Mouse (Mus musculus): ENCODE measurements around the gene Scml4.

Gene Scml4

GRCm38 (mm10) chr10:42952046-42952420 is 91.9 kb downstream of the Scml4 start:
- no peak for DNase-seq

- DNase-seq, result no peak
Observed at GRCm38 (mm10) chr10:42953601-42954000, 93.4 kb downstream of the Scml4 start.

GRCm38 (mm10) chr10:42955205-42955604 is 95.0 kb downstream of the Scml4 start:
- no peak for DNase-seq

- peak; percentile 87 to 88 for DNase-seq
Observed at GRCm38 (mm10) chr10:42957881-42958651, 97.9 kb downstream of the Scml4 start.

GRCm38 (mm10) chr10:42958686-42959085 is 98.5 kb downstream of the Scml4 start:
- DNase-seq, result no peak

GRCm38 (mm10) chr10:42961771-42962170 is 101.6 kb downstream of the Scml4 start:
- DNase-seq, result no peak

GRCm38 (mm10) chr10:42962181-42962601 is 102.0 kb downstream of the Scml4 start:
- no peak for DNase-seq

- no peak for DNase-seq
Observed at GRCm38 (mm10) chr10:42962655-42963054, 102.5 kb downstream of the Scml4 start.

- DNase-seq, result no peak
Observed at GRCm38 (mm10) chr10:42963061-42963460, 102.9 kb downstream of the Scml4 start.

- no peak for DNase-seq
Observed at GRCm38 (mm10) chr10:42968332-42968731, 108.2 kb downstream of the Scml4 start.

- DNase-seq, result peak; percentile 77 to 90
Observed at GRCm38 (mm10) chr10:42972504-42973172, 112.5 kb downstream of the Scml4 start.

- DNase-seq, result no peak
Observed at GRCm38 (mm10) chr10:42973537-42973936, 113.4 kb downstream of the Scml4 start.

- no peak for DNase-seq
Observed at GRCm38 (mm10) chr10:42976577-42976976, 116.4 kb downstream of the Scml4 start.

GRCm38 (mm10) chr10:42978346-42978745 is 118.2 kb downstream of the Scml4 start:
- DNase-seq, result no peak

- no peak for DNase-seq
Observed at GRCm38 (mm10) chr10:42980999-42981757, 121.0 kb downstream of the Scml4 start.

- DNase-seq, result no peak
Observed at GRCm38 (mm10) chr10:42984886-42985285, 124.7 kb downstream of the Scml4 start.

- DNase-seq, result peak; percentile 46 to 57
Observed at GRCm38 (mm10) chr10:42987594-42988052, 127.5 kb downstream of the Scml4 start.

- DNase-seq, result no peak
Observed at GRCm38 (mm10) chr10:42988627-42989026, 128.5 kb downstream of the Scml4 start.

GRCm38 (mm10) chr10:42989910-42990309 is 129.7 kb downstream of the Scml4 start:
- peak; percentile 78 to 86 for DNase-seq

GRCm38 (mm10) chr10:42991018-42991417 is 130.8 kb downstream of the Scml4 start:
- DNase-seq, result no peak

- DNase-seq, result peak; percentile 60 to 63
Observed at GRCm38 (mm10) chr10:42994331-42994782, 134.2 kb downstream of the Scml4 start.

- no peak for DNase-seq
Observed at GRCm38 (mm10) chr10:42995484-42995895, 135.3 kb downstream of the Scml4 start.

GRCm38 (mm10) chr10:42997278-42997677 is 137.1 kb downstream of the Scml4 start:
- DNase-seq, result no peak

All from cerebellum, postnatal 14 days (tissue).